Mouse (Mus musculus): ENCODE data around the gene Herc3.

DNA sequence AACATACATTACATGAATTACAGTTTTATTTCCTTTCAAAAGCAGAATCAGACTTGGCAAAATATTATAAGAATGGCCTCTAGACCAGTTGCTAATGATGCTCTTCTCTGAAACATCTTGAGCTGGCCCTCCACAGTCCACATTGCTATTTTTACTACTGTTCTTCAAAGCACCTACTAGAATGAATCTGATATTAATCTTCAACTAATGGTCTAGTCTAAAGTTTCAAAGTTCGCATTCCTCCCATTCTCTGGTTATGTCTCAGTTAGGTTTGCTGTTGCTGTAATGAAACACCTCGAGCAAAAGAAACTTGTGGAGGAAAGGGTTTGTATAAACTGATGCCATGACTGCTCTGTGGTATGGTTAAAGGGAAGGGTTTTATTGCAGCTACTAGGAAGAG, 5.6 kb upstream of the Herc3 start:
- TF ChIP-seq CTCF (IDR thresholded peaks at IDR 0.05; ENCODE audit: borderline replicate concordance, control insufficient read depth, extremely low read depth, insufficient read depth, low read length, poor library complexity), result no peak
- TF ChIP-seq POLR2A (IDR thresholded peaks at IDR 0.05; ENCODE audit: control insufficient read depth, extremely low read depth, insufficient read depth, low read length, poor library complexity), result no peak

Data from thymus, adult 2 months (tissue).